Mouse (Mus musculus): Measurements from ENCODE around the gene Tmem185b. TPM values are rescaled to one million over a fixed set of nuclear protein-coding genes. Genes with fewer than 3 reads are reported as not detected.

Gene Tmem185b
- total RNA-seq, 2 experiments from 2014 or later: 5.4 to 7.7 TPM

Other genes starting within 250 kb of the Tmem185b start
- not detected in 2 replicates for gene Inhbb, start 103.9 kb upstream of the Tmem185b start, total RNA-seq (2014; fragmentation: Nextera tagmentation)
- not detected in 2 replicates for gene Inhbb, start 103.9 kb upstream of the Tmem185b start, total RNA-seq (2017)
- gene Ralb, start 21.4 kb upstream of the Tmem185b start, total RNA-seq (2014; fragmentation: Nextera tagmentation): 2.3 and 4.6 TPM in 2 replicates
- gene Ralb, start 21.4 kb upstream of the Tmem185b start, total RNA-seq (2017): 3.9 and 5.2 TPM in 2 replicates
- gene Epb41l5, start 122.8 kb downstream of the Tmem185b start, total RNA-seq (2014; fragmentation: Nextera tagmentation): 10.0 and 12.1 TPM in 2 replicates
- 4.9 and 5.5 TPM in 2 replicates for gene Epb41l5, start 122.8 kb downstream of the Tmem185b start, total RNA-seq (2017)

Data from megakaryocyte-erythroid progenitor cell, adult 5-6 weeks (primary cell).